Mouse (Mus musculus) brain, embryonic 14.5 days (tissue): ENCODE measurements around the gene Arhgef7. TPM values are rescaled to one million over a fixed set of nuclear protein-coding genes. Genes with fewer than 3 reads are reported as not detected.

ENCODE experiments used
- DNase-seq: peaks from one replicate; pipeline ENCODE4 v3.0.0-alpha.2; 2011; ENCODE audit warnings: low read depth
- CTCF ChIP-seq: fragments of 200-500 bp; IDR thresholded peaks from 2 replicates; pipeline ENCODE4 v1.5.1; 2012; ENCODE audit warnings: inconsistent platforms, mild to moderate bottlenecking, moderate library complexity, borderline replicate concordance; ENCODE audit not compliant: insufficient read depth, insufficient read length; ENCODE audit errors: extremely low read depth
- POLR2A ChIP-seq: fragments of 200-500 bp; IDR thresholded peaks from 2 replicates; pipeline ENCODE4 v1.6.1; 2012; ENCODE audit warnings: mild to moderate bottlenecking, inconsistent platforms, borderline replicate concordance; ENCODE audit not compliant: poor library complexity, insufficient read depth, insufficient read length, severe bottlenecking; ENCODE audit errors: extremely low read depth
- polyA plus RNA-seq: library from polyadenylated mRNA; depleted of rRNA; stranded (reverse); fragments of >200 nt; gene quantifications from 2 replicates; pipeline ENCODE4 v1.2.3, GENCODE M21; 2012

The Arhgef7 gene
- polyA plus RNA-seq, 1 experiment: 124 TPM

DNA sequence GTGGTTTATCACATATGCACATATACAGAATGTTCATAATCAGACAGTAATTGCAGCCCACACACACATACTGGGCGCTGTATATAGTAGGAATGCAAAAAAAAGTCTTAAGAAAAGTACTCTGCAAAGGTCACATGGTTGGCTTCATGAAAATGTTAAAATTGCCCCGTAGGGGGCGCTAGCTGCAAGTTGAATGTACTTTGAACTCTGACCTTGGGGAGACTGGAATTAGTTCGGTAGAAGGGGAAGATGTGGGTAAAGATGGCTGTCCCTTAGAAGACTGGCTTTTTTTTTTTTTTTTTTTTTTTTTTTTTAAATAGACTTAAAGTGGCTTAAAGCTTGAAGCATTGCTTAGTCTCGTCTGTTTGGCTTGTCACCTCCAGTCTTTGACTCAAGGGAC is 28.4 kb downstream of the Arhgef7 start:
- peak; percentile 59; the same call in 1 of the 2 replicates for TF ChIP-seq CTCF
- TF ChIP-seq POLR2A: no peak
- DNase-seq: peak; percentile 61

- TF ChIP-seq CTCF (no peak), POLR2A (peak; percentile 57; the same call in 1 of the 2 replicates)
- peak; percentile 95 for DNase-seq
Observed at GRCm38 (mm10) chr8:11757568-11758481, 30.3 kb downstream of the Arhgef7 start.

DNA sequence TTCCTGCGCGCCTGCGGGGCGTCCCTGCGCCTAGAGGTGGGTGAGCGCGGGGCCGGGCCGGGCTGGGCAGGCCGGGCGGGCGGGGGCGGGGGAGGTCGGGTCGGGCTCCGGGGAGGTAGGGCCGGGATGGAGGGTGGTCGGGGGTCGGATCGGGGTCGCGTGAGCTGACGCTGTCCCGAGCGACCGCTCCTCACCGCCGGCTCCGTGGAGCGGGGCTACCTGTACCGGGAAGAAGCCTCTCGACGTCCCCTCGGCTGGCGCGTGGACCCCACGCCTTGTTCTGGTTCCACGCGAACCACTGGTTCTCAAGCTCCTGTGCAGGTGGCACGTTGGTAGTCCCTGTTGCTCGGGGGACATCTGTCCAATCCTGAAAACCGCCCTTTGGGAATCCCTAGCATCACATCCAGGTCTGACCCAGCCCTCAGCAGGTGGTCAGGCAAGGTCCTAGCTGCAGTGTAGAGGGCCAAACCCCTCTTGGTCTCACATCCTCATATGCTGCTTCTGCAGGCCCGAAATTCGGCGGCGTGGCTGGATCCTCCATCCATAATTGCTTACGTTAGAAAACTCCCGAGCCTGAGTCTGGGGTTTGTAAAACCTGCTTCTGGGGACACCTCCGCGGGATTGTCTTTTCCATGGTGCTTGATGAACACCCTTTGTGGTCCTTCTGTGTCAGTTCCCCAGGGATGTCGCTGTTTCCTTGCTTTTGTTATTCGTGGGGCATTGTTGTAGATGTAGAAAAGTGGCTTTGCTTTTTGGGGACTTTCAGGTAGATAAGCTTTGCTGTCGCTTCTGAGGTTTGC is 31.2 kb downstream of the Arhgef7 start:
- no peak for DNase-seq
- TF ChIP-seq POLR2A (no peak), CTCF (no peak)

DNA sequence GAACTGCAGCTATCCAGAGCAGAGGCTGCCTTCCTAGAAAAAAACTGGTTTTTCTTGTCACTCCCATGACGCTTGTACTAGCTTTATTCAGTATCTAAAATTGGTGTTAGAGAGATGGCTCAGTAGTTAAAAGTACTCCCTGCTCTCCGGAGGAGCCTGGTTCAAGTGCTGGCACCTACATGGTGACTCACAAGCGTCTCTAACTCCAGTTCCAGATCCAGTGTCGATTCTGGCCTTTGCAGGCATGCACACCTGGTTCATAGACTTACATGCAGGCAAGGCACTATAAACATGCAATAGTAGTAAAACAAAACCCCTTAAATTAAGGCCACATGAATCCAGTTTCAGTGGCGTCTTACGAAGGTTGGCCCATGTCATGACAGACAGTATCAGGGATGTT is 34.0 kb downstream of the Arhgef7 start:
- DNase-seq: no peak
- no peak for TF ChIP-seq POLR2A
- TF ChIP-seq CTCF: no peak

DNA sequence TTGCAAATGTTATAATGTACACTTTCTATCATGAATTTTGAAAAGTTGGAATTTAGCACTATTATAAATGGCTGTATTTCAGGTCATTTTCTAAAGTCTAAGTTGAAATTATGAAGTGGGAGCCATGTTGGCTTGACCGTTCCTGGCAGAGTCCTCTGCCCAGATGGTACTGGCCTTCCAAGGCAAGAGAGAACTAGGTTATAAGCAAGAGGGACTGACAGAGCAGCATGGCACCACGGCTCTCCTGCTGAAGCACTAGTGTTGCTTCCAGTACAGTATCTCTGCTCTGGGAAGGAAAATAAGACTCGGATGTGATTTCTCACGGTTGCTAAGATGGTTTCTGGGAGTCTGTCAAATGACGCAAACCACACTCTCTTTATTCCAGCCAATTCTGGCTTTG is 34.5 kb downstream of the Arhgef7 start:
- TF ChIP-seq CTCF: no peak
- no peak for TF ChIP-seq POLR2A
- no peak for DNase-seq

DNA sequence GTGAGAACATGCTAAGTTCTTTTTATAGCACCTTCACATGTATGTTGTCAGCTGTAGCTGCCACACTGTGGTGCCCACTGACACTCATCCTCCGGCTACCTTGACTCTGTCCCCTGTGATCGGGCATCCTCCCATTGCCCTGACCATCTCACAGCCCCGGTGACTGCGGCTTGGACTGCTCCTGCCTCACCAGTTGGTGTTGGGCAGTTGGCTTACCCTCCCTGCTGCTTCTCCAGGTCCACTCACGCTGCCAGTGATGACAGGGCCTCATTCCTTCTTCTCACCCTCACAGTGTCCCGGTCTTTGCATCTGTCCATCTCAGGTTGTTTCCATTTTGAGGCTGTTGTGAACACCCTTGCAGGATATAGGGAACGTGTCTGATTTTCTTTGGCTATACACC is 35.3 kb downstream of the Arhgef7 start:
- no peak for DNase-seq
- no peak for TF ChIP-seq POLR2A
- TF ChIP-seq CTCF: no peak

DNA sequence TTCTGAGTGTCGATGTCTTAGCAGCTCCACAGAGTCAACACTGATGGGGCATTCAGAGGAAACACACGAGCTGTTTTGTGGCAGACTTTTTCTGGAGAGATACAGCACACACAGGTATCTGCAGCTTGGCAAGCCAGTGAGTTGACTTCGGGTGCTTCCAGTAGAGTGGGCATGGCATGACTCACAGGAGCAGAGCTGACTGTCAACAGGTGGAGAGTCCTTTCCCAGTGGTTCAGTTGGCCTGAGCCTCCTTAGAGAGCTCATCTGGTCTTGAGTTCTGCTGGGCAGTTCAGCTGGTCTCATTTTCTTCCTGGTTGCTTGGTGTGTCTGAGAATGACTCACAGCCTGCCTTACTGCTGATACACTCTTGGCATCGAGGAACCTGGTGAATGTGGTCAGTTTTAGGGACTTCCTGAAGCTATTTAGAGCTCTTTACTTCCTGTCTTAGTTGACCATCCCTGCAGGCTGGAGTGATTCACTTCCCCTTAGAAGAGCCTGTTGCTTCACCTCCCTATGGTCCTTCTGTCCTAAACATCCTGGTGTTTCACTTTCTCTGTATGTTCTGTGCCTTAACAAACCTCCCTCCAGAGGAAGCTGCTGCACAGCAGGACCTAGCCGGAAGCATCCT is 39.8 kb downstream of the Arhgef7 start:
- TF ChIP-seq POLR2A (no peak), CTCF (no peak)
- no peak for DNase-seq

DNA sequence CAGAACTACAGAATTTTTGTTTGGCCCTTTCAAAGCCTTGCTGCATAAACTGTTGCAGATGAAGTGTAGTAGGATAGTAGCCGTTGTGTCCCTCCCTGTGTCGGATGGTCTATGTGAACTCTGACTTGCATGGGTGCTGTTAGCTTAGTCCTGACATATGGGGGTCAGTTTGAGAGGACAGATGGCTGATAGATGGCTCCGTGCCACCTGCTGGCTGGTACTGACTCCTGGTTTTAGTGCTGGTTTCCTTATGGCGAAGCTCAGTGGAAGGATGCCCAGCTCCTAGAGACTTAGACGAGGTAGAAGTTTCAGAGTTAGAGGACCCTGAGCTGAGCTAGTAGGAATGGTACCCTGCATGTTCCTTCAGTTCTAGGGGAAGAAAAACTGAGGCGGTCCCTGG is 42.5 kb downstream of the Arhgef7 start:
- no peak for DNase-seq
- TF ChIP-seq POLR2A (no peak), CTCF (no peak)

DNA sequence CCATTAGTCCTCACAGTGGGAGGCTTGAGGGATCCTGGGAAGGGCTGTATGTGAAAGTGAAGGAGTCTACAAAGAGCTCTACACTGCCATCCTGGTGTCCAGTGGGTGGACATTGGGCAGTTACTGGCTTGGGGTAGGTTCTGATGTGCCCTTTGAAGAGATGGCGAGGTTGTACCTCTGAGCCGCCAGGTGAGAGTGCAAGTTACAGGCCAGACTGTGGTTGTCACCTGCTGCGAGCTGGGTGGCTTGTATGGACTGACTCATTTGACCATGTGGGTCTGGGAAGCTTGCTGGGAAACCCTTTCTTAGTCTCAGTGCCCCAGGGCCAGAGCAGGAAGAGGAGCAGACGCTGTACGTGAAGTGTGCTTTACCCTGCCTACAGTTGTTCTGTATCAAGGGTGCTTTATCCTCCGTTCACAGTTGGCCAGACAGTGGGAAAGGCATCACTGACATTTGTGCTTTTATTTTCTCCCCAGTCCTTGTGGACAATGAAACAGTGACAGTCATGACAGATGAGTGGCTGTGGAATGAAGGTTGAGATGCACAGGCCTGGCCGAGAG is 43.1 kb downstream of the Arhgef7 start:
- DNase-seq: no peak
- TF ChIP-seq POLR2A (no peak), CTCF (no peak)

GRCm38 (mm10) chr8:11771608-11772007 is 44.1 kb downstream of the Arhgef7 start:
- no peak for TF ChIP-seq CTCF
- TF ChIP-seq POLR2A: no peak
- DNase-seq: no peak

DNA sequence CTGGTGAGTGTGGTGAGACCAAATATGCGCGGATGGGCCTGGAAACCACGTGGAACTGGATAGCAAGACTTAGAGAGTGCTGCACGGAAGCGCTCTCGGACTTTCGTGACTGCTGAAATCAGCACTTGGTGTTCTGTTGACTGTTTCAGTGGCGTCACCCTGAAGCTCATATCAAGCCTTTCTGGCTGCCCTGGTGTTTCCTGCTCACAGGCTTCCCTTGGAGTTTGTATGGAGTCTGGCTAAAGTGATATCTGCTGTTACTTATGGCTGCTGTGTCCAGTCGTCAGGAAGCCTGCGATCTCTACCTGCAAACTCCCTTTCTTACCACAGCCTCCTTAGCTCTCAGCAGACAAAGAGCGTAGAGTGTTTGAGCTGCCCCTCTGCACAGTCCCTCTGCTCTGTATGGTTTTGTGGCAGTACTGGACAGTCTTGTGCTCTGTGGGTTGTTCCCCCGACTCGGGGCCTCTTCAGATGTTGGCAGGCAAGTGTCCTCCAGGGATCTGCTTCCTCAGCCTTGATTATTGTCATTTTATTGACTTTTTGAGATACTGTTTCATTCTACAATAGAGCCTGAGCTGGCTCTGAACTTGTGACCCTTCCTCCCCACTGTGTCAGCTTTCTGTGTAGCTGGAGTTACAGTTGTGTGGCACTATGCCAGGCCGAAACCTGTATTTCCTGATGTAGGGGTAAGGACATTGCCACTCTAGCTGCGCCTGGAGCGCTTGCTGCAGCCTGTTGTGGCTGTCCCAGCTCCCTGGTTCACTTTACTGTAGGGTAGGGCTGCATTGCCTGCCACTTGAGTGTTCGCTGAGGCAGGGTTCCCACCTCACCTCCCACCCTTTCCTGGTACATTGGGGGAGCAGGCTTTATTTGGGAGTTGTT is 46.9 kb downstream of the Arhgef7 start:
- TF ChIP-seq POLR2A: no peak
- no peak for DNase-seq

DNA sequence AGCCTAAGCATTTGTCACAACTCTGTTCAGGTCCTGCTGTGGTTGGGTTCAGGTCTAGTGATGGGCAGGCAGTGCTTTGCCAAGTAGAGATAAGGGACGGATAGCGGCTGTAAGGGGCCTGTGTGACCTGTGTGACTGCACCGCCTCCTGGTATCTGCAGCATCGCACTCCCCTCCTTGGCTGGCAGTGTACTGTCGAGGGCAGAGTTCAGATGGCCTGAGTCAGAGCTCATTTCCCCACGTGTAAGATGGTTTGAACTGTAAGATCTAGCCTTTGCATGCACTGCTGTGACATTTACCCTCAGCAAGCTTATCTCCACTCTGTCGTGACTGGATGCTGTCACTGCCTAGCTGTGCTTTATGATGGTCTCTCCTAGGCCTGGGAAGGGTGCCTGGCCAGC is 48.4 kb downstream of the Arhgef7 start:
- TF ChIP-seq CTCF (no peak), POLR2A (no peak)
- DNase-seq: no peak
